Mouse (Mus musculus) myocyte (in vitro differentiated cells): ENCODE measurements around the gene Abca6.

ENCODE experiments used
- CEBPB ChIP-seq: IDR thresholded peaks from 2 replicates; pipeline ENCODE4 v1.6.1; 2011; ENCODE audit warnings: mild to moderate bottlenecking, moderate library complexity; ENCODE audit not compliant: poor library complexity, insufficient read depth, severe bottlenecking
- E2F4 ChIP-seq: IDR thresholded peaks from one replicate; pipeline ENCODE4 v1.6.1; 2011; ENCODE audit warnings: mild to moderate bottlenecking, control low read depth, moderate library complexity; ENCODE audit not compliant: insufficient read depth
- MAX ChIP-seq: IDR thresholded peaks from one replicate; pipeline ENCODE4 v1.6.1; 2011; ENCODE audit warnings: low read depth, mild to moderate bottlenecking, control low read depth
- MYOD1 ChIP-seq, 3 experiments: IDR thresholded peaks; one replicate each; pipeline ENCODE4 v1.6.1; 2011; ENCODE audit warnings: control low read depth in 2 of 3, low read depth in 2 of 3, mild to moderate bottlenecking in 2 of 3, moderate library complexity in 1 of 3; ENCODE audit not compliant: insufficient read length in 2 of 3, control insufficient read depth in 1 of 3
- MYOG ChIP-seq, 3 experiments: IDR thresholded peaks; one replicate each; pipeline ENCODE4 v1.6.1; 2011; ENCODE audit warnings: control low read depth in 2 of 3, low read depth in 2 of 3, mild to moderate bottlenecking in 2 of 3; ENCODE audit not compliant: insufficient read length in 2 of 3, control insufficient read depth in 1 of 3, insufficient read depth in 1 of 3
- POLR2A ChIP-seq: IDR thresholded peaks from one replicate; pipeline ENCODE4 v1.6.1; 2011; ENCODE audit warnings: low read depth, mild to moderate bottlenecking, control low read depth, moderate library complexity; ENCODE audit not compliant: insufficient read length
- POLR2AphosphoS2 ChIP-seq: IDR thresholded peaks from one replicate; pipeline ENCODE4 v1.6.1; 2011; ENCODE audit warnings: low read depth, control low read depth; ENCODE audit not compliant: insufficient read length
- REST ChIP-seq: IDR thresholded peaks from one replicate; pipeline ENCODE4 v1.6.1; 2011; ENCODE audit warnings: mild to moderate bottlenecking, control low read depth, moderate library complexity; ENCODE audit not compliant: insufficient read depth, insufficient read length
- SRF ChIP-seq: IDR thresholded peaks from one replicate; pipeline ENCODE4 v1.6.1; 2011; ENCODE audit warnings: low read depth; ENCODE audit not compliant: control insufficient read depth, insufficient read length
- TCF12 ChIP-seq: IDR thresholded peaks from one replicate; pipeline ENCODE4 v1.6.1; 2011; ENCODE audit warnings: mild to moderate bottlenecking, control low read depth; ENCODE audit not compliant: poor library complexity, insufficient read depth, severe bottlenecking
- USF1 ChIP-seq: IDR thresholded peaks from one replicate; pipeline ENCODE4 v1.6.1; 2011; ENCODE audit warnings: low read depth, mild to moderate bottlenecking, control low read depth, moderate library complexity

GRCm38 (mm10) chr11:110257911-110258310 lies 6.3 kb upstream of the Abca6 start:
- TF ChIP-seq SRF (no peak), USF1 (no peak), MYOD1 (IDR thresholded peaks at IDR 0.05; ENCODE audit: control insufficient read depth in 1 of 3, insufficient read length in 2 of 3, low read depth in 2 of 3) (no peak), POLR2A (no peak), POLR2AphosphoS2 (no peak), MYOG (IDR thresholded peaks at IDR 0.05; ENCODE audit: control insufficient read depth in 1 of 3, insufficient read depth in 1 of 3, insufficient read length in 2 of 3, low read depth in 2 of 3) (no peak), MAX (no peak), E2F4 (no peak), TCF12 (no peak), CEBPB (no peak), REST (no peak)
